In the genomic region with DNA sequence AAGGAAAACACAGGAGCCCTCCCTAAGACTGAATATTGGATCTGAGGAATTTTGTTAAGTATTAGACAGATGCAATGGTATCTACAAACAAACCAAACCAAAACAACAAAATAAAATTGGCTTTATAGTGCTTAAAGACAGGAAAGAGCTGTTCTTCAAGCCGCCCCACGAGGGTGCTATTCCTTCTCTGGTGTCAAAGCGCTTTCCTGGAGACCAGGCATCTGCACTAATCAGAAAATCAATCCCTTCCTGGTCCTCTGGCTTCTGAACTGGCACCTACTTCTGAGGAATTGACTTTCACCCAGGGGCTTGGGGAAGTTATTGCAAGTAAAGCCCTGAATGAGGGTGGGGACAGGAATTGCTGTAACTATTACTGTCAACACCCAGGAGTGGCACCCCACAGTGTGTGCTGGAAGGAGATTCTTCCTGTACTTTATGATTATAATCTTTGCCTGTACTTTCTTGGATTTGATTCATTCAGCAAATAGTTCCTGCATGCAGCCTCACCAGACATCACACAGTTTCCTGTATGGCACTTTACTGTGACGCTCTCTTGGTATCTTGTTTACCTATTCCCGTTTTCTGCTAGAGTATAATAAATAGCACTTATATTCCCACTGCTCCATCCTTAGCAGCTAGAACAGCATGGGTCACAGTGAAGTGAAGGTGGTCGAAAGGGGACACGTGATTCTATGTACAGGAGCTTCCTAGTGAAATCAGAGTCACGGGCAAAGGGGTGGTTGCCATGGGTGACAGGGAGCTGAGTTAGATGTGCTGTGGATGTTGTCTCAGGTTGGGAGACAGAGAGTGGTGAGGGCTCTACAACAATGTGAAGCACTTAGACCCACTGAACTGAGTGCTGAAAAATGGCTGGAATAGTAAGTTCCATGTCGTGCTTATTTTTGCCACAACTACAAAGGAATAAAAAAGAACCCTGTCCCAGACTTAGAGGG, we compare ENCODE assay signal across 9 mouse cellular contexts.
DNase-seq lines count a peak whose midpoint lies in the region; ATAC-seq and TF ChIP-seq lines count a peak whose summit lies in the region.
"Had no signal": no experiment of that assay in that cellular context is flagged by ENCODE, and none has a peak within 500 bp of the region (broad histone marks: within the 10 kb centered on the region; RNA-seq: fewer than 3 reads in every experiment).

No protein-coding gene starts in this region.

- ATAC-seq in hindbrain, embryonic 11.5 days (ENCODE audit: low FRiP score), result no peak
- no peak for ATAC-seq in hindbrain, embryonic 12.5 days (ENCODE audit: low FRiP score)
- ATAC-seq in heart, embryonic 13.5 days (ENCODE audit: extremely low read depth, insufficient number of reproducible peaks, low FRiP score, low TSS enrichment), result no peak
- 0 out of 2 replicates have a peak, but pooled peaks have one; percentile 37 for ATAC-seq in megakaryocyte progenitor cell, adult 5-6 weeks (replicated peaks; ENCODE audit: poor library complexity)

- H3K27ac ChIP-seq in hindbrain, embryonic 11.5 days (ENCODE audit: low read depth, low read length), result no peak overlapping the region
- H3K27ac ChIP-seq in hindbrain, embryonic 12.5 days, result no peak overlapping the region
- H3K27ac ChIP-seq in thymus, adult 2 months (ENCODE audit: control insufficient read depth, insufficient read depth, low read length), result peak overlapping the region; percentile 51; the same call in 1 of the 2 replicates
- no peak overlapping the region for H3K27ac ChIP-seq in heart, embryonic 13.5 days (replicated peaks)

- H3K9ac ChIP-seq in hindbrain, embryonic 11.5 days (ENCODE audit: low read depth, low read length), result no peak overlapping the region
- H3K9ac ChIP-seq in hindbrain, embryonic 12.5 days, result no peak overlapping the region
- H3K9ac ChIP-seq in heart, embryonic 13.5 days, result no peak overlapping the region
- H3K9ac ChIP-seq: neural tube, embryonic 13.5 days had no signal

- H3K4me2 ChIP-seq in hindbrain, embryonic 11.5 days (replicated peaks; ENCODE audit: low read depth, low read length), result no peak overlapping the region
- no peak overlapping the region for H3K4me2 ChIP-seq in hindbrain, embryonic 12.5 days (replicated peaks)
- peak overlapping the region; percentile 50 for H3K4me2 ChIP-seq in heart, embryonic 13.5 days
- H3K4me2 ChIP-seq: neural tube, embryonic 13.5 days had no signal

- no peaks in the 10 kb centered on the region for H3K27me3 ChIP-seq in hindbrain, embryonic 11.5 days (ENCODE audit: control insufficient read depth, insufficient read depth, low read length)
- H3K27me3 ChIP-seq in hindbrain, embryonic 12.5 days, result no peaks in the 10 kb centered on the region
- H3K27me3 ChIP-seq in thymus, adult 2 months (ENCODE audit: control insufficient read depth, insufficient read depth, low read length), result no peaks in the 10 kb centered on the region
- no peaks in the 10 kb centered on the region for H3K27me3 ChIP-seq in heart, embryonic 13.5 days (replicated peaks)
- H3K27me3 ChIP-seq: neural tube, embryonic 13.5 days had no signal

- H3K4me3 ChIP-seq in hindbrain, embryonic 11.5 days (ENCODE audit: low read depth, low read length), result no peak overlapping the region
- H3K4me3 ChIP-seq in hindbrain, embryonic 12.5 days, result no peak overlapping the region
- peak overlapping the region; percentile 20; the same call in 1 of the 2 replicates for H3K4me3 ChIP-seq in thymus, adult 2 months (ENCODE audit: control insufficient read depth, insufficient read depth, low read length)
- no peak overlapping the region; the same call in 1 of the 2 replicates for H3K4me3 ChIP-seq in heart, embryonic 13.5 days
- H3K4me3 ChIP-seq: neural tube, embryonic 13.5 days had no signal

- H3K4me1 ChIP-seq in hindbrain, embryonic 11.5 days (replicated peaks; ENCODE audit: control insufficient read depth, insufficient read depth, low read length), result no peaks in the 10 kb centered on the region
- H3K4me1 ChIP-seq in hindbrain, embryonic 12.5 days, result peaks cover 12% of the 10 kb centered on the region; the same call in 1 of the 2 replicates
- peaks cover 4% of the 10 kb centered on the region; the same call in 1 of the 2 replicates for H3K4me1 ChIP-seq in thymus, adult 2 months (replicated peaks; ENCODE audit: control insufficient read depth, insufficient read depth, low read length)
- H3K4me1 ChIP-seq in heart, embryonic 13.5 days, result peaks cover 16% of the 10 kb centered on the region

- 56% methylated on average over 9 of the region's 9 CpGs for WGBS in hindbrain, embryonic 11.5 days
- WGBS in hindbrain, embryonic 12.5 days, result 58% methylated on average over 9 of the region's 9 CpGs
- 33% methylated on average over 9 of the region's 9 CpGs for WGBS in thymus, adult 2 months
- WGBS in heart, embryonic 13.5 days, result 54% methylated on average over 9 of the region's 9 CpGs

- TF ChIP-seq CTCF in thymus, adult 2 months (IDR thresholded peaks at IDR 0.05; ENCODE audit: borderline replicate concordance, control insufficient read depth, extremely low read depth, insufficient read depth, low read length, poor library complexity), result no peak

- DNase-seq in hindbrain, embryonic 11.5 days (ENCODE audit: low spot score), result peak; percentile 43
- peak; percentile 24 for DNase-seq in thymus, adult 2 months
- DNase-seq in thymus, adult 18-20 months, result no peak
- DNase-seq in B cell, adult 2 months, result no peak
- DNase-seq in layer of hippocampus, adult 9-11 months, result no peak

- no peaks in the 10 kb centered on the region for H3K36me3 ChIP-seq in hindbrain, embryonic 11.5 days (ENCODE audit: control insufficient read depth, insufficient read depth, low read length)
- no peaks in the 10 kb centered on the region for H3K36me3 ChIP-seq in hindbrain, embryonic 12.5 days
- no peaks in the 10 kb centered on the region for H3K36me3 ChIP-seq in thymus, adult 2 months (ENCODE audit: control insufficient read depth, insufficient read depth, low read length)
- no peaks in the 10 kb centered on the region for H3K36me3 ChIP-seq in heart, embryonic 13.5 days
- H3K36me3 ChIP-seq: neural tube, embryonic 13.5 days had no signal

- TF ChIP-seq POLR2A in thymus, adult 2 months (IDR thresholded peaks at IDR 0.05; ENCODE audit: control insufficient read depth, extremely low read depth, insufficient read depth, low read length, poor library complexity), result no peak

- H3K9me3 ChIP-seq in hindbrain, embryonic 11.5 days (ENCODE audit: control insufficient read depth, low read length), result no peaks in the 10 kb centered on the region
- 0 out of 2 replicates have a peak, but pooled peaks cover 6% of the 10 kb centered on the region for H3K9me3 ChIP-seq in hindbrain, embryonic 12.5 days (replicated peaks)
- H3K9me3 ChIP-seq in heart, embryonic 13.5 days, result 0 out of 2 replicates have a peak, but pooled peaks cover 5% of the 10 kb centered on the region
- H3K9me3 ChIP-seq: neural tube, embryonic 13.5 days had no signal

Comparison
In these comparisons a context has a peak if more than half of its experiments do, and no peak if none do; other contexts are left out.
1. DNase-seq: peak in hindbrain, embryonic 11.5 days (single experiment) and thymus, adult 2 months (single experiment); none in thymus, adult 18-20 months (0 of 2), B cell, adult 2 months (0 of 2) and layer of hippocampus, adult 9-11 months (single experiment).